Mouse (Mus musculus): ENCODE results near the gene Olfr1375.
"Not testable (repeated sequence)": the region's sequence is repeated elsewhere in the genome, so short reads cannot be mapped to it uniquely, and the experiment has no call there.

Olfr1375 gene

DNA sequence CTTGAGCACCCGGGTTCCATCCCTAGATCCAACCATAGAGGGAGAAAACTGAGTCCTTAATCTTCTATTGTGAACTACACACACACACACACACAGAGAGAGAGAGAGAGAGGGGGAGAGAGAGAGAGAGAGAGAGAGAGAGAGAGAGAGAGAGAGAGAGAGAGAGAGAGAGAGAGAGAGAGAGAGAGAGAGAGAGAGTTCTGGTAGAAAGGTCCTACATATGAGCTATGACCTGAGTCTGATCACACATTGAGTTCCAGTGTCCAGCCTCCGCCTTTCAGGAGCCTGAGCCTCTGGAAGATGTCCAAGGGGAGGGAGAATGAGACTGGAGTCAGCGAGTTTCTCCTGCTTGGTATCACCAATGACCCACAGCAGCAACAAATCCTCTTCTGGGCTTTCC is at the start of gene Olfr1375:
Gene Olfr1375, plus strand, starts transcription at position 301 of the 400 bp plus-strand sequence.
- DNase-seq = not testable (repeated sequence)

DNA sequence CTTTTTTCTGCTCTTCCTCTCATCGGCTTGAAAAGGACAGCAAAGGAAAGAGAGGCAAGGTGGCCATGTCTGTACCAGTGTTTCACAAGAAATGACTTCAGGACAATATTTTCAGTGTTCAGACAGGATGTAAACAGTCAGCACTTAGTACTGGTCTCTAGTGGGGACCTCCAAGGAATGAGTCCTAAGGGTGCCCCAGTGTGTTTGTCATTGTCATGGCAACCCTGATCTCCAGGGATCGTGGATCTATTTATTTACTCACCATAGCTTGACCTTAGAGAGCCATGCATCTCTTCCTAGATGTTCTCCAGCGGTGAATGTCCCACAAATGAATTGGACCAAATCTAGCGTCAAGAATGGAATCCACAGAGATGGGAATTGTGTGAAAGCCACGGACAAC is 44.6 kb upstream of the Olfr1375 start, which contains the start of gene Olfr51:
Gene Olfr51, plus strand, starts transcription at position 301 of the 400 bp plus-strand sequence.
- no peak for DNase-seq

DNA sequence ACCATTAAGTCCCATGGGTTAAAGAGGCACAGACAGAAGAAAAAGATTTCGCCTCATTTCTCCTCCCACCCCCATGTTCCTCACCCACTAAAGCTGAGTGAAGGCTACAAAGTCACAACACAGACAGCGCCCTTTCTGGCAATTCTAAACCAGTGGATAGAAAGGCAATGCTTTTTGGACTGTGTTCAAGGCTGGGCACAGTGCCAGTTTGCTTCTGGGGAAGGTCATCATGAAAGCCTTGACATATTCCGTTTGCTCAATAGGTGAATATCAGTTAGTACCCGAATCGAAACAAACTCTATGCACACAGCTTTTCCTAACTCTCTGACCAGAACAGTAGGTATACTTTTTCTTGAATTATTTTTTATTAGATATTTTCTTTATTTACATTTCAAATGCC is 36.1 kb upstream of the Olfr1375 start:
- DNase-seq = peak; percentile 34 to 41

DNA sequence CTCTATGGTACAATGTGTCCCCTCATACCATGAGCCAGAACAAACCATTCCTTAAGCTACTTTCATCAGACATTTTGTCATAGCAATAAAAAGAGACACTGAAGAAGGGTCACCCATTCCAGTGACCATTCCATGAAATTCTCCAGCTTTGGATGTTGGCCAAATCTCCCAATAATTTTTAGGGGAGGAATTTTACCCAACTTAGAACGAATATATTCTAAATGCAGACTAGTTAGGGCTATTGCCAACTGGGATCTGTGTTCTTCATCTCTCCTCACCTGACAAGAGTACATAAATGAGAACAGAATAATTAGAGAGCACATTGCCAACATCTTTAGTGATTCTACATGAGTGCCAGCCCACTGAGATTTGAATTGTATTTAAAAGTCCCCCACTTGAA is 34.0 kb upstream of the Olfr1375 start, which contains the start of gene Olfr54:
Gene Olfr54, plus strand, starts transcription at position 301 of the 400 bp plus-strand sequence.
- DNase-seq = no peak

DNA sequence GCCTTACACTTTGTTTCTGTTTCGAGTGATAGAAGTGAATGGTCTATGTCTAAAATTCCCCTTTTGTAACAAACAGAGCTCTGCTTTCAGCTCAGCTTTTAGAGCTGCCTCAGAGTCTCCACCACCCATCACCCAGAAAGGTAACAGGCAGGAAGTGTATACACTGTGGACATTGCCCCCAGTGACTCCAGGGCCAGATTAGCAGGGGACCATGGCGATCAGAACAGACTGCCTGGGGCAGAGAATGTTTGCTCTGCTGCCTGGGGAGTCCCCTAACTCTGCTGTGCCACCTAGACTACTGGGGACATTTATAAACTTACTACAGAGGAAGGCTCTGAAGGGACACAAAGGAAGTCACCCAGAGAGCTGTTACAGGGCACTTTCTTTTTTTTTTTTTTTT is 31.6 kb upstream of the Olfr1375 start:
- no peak for DNase-seq

DNA sequence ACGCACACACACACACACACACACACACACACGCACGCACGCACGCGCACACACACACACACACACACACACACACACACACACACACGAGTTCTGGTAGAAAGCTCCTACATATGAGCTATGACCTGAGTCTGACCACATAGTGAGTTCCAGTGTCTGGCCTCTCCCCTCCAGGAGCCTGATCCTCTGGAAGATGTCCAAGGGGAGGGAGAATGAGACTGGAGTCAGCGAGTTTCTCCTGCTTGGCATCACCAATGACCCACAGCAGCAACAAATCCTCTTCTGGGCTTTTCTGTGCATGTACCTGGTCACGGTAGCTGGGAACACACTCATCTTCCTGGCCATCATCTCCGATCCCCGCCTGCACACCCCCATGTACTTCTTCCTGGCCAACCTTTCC is 21.1 kb upstream of the Olfr1375 start:
- not testable (repeated sequence) for DNase-seq

DNA sequence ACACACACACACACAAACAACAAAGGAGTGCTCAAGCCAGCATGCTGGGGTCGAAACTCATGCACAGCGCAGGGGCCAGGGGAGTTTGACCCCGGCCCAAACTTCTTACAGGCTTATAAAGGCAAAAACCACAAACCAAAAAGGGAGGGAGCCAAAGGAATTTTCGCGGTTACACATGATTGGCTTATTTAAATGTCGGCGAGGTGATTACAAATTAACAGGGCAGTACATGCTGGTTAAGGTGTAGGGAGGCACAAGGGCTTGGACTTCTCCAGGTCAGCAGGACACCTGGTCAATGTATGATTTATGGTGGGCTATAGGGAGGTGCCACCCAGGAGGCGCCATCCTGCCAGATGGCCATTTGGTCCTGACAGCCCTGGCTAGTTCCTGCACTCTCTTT is 18.5 kb upstream of the Olfr1375 start:
- DNase-seq = not testable (repeated sequence)

DNA sequence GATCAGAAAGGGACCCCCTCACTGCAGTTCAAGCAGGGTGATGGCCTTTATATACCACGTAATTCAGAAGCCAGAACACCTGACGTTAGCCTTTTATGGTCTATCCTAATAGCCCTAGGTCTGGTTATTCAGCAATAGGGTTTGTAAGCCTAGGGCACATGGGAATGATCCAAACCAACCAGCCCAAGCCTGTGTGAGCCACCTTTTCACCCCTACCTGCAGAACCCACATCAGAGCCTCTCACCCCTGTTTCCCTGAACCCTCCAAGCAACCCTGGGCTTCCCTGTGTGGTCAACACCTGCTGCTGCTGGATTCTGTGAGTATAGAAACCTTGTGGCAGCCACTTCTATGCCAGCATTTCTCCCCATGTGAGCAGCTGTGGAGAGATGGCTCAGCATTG is 17.7 kb upstream of the Olfr1375 start:
- DNase-seq = no peak

DNA sequence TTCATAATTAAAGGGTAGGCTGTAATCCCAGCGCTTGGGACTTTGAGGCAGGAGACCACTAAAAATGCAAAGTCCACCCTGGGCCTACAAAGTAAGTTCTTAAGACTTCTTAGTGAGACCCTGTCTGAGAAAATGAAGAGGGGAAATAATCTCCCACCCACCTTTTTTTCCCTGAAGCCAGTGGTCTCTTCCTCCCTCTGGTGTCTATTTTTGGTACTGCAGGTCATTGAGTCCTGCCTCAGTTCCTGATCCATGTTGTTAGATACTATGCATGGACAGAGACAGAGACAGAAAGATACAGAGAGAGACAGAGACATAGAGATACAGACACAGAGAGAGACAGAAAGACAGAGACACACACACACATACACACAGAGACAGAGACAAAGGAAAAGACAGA is 15.1 kb upstream of the Olfr1375 start:
- peak in 1 of 2 experiments; percentile 20 for DNase-seq

DNA sequence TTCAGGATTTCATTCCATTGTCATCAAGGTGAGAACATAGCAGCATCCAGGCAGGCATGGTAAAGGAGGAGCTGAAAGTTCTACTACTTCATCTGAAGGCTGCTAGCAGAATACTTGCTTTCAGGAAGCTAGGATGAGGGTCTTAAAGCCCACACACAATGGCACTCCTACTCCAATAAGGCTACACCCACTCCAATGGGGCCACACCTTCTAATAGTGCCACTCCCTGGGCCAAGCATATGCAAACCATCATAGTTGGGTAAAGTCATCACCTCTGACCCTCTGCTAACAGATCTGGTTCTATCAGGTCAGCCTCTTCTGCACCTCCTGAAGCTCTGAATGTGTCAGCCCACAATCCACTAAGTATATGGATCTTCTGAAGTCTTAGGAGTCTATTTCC is 13.8 kb upstream of the Olfr1375 start:
- DNase-seq = not testable (repeated sequence)

DNA sequence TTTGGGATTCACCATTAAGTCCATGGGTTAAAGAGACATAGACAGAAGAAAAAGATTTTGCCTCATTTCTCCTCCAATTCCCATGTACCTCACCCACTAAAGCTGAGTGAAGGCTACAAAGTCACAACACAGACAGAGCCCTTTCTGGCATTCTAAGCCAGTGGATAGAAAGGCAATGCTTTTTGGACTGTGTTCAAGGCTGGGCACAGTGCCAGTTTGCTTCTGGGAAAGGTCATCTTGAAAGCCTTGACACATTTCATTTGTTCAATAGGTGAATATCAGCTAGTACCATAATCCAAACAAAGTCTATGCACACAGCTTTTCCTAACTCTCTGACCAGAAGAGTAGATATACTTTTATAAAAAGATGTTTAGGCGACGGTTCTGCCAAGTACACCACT is 12.0 kb upstream of the Olfr1375 start:
- DNase-seq = no peak

DNA sequence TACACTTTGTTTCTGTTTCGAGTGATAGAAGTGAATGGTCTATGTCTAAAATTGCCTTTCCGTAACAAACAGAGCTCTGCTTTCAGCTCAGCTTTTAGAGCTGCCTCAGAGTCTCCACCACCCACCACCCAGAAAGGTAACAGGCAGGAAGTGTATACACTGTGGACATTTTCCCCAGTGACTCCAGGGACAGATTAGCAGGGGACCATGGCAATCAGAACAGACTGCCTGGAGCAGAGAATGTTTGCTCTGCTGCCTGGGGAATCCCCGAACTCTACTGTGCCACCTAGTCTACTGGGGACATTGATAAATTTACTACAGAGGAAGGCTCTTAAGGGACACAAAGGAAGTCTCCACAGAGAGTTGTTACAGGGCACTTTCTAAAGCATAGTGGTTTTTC is 3.1 kb upstream of the Olfr1375 start:
- not testable (repeated sequence) for DNase-seq

DNA sequence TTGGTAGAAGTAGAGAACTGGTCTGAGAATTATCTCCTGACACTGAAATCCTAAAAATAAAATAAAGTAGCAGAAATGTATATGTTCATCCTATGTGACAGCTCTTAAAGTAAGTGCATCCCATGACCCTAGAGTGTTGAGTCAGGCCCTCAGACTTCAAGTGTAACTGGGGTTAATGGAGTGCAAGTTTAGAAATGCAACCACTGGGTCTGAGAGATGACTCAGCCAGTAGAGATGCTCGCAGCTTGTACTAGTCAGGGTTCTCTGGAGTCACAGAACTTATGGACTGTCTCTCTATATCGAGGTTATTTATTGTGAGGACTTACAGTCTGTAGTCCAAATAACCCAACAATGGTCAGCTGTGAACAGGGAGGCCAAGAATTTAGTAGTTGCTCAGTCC is 3.8 kb downstream of the Olfr1375 start:
- DNase-seq = no peak

DNA sequence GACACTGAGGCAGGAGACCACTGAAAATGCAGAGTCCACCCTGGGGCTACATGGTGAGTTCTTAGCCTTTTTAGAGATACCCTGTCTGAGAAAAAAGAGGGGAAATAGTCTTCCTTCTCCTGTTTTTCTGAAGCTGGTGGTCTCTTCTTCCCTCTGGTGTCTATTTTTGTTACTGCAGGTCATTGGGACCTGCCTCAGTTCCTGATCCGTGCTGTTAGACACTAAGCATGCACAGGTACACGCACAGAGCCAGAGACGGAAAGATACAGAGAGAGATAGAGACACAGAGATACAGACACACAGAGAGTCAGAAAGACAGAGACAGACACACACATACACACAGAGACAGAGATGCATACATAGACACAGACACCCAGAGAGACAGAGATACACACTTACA is 5.3 kb downstream of the Olfr1375 start:
- no peak for DNase-seq

DNA sequence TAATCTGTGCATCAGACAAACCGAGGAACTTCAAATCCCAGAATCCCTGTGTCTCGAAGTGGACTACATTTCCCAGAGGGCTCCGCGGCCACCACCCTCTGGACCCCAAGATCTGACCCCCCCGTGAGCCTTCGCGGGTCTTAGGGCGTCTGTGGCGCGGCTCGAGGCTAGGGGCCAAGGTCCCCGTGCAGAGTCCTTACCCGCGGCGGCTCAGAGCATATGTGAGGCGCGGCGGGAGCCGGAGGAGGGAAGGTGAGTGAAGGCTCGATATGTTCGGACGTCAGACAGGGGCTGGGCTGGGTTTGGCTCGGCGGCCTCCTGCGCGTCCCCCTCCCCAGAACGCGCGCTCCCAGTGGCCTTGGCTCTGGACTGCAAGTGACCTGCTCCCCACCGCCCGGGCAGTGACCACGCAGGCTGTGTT is 11.3 kb downstream of the Olfr1375 start, which contains the start of gene Zfp354a:
Gene Zfp354a, plus strand, starts transcription at position 107 of the 421 bp plus-strand sequence.
- DNase-seq = peak; percentile 74 to 79

DNA sequence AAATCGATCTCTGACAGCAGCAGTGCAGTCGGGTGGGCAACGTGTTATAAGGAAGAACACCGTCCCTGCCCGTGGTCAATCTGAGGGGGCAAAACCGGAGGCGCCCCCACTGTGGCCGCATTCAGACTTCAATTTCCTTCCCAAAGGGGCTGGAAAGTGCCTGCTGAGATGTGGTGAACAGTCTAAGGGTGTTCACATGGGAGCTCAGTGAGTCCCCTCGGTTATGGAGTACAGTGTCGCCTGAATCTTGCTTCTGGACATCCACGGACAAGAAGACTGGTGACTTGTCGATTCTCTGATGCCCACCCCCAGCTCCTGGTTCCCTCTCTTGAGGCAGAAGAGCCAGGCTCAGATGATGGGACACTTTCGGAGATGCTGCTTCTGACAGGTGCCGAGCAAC is 11.7 kb downstream of the Olfr1375 start:
- DNase-seq = no peak

DNA sequence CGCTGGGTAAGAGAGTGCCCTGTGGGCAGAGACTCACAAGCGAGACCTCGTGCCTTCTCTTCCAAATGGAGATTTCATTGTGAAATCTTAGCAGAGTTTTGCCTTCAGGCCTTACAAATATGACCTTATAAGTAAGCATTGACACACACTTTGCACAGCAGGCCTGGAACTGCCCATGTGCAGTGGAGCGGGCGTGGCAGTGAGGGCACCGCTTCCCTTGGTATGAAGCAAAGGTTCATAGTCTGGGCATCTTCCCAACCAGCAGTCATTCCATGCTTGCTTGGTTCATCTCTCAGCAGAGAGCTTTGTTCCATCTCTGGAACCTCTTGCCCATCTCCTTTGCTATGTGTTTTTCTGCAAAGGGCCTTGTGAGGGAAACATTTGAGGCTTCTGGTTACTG is 13.1 kb downstream of the Olfr1375 start:
- no peak for DNase-seq

DNA sequence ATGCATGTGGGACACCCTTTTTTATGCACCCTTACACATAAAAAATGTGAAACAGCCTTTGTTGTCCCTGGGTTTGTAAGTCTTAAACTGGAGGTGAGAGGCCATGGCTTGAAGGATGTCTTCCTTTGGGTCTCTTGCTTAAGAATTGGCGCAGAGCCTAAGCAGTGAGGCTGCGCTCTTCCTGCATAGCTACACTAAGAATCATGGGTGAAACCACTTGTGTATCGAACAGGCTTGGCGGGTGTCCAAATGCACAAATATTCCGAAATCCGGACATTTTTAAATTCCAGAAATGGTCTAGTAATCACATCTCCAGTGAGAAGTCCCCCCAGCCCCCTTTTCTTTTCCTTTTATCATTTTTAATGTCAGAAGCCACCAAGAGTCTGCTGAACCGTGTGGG is 15.4 kb downstream of the Olfr1375 start:
- DNase-seq = no peak

DNA sequence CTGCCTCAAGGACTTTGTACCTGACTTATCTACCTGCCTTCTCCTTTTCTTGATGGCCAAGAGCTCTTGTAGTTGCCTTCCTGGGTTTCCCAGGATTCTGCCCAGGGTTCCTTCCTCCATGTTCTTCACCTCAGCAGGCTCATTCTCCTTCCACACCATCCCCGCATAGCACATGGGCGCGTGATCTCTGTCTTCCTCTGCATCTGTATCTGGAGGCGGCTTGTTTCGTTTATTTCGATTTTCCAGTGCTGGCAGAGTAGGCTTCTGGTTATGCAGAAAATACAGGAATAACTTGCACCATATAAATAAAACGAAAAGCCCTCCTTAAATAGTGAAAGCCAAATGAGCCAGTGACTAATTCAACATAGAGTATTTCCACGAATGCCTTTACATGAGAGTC is 15.9 kb downstream of the Olfr1375 start:
- DNase-seq = no peak

DNA sequence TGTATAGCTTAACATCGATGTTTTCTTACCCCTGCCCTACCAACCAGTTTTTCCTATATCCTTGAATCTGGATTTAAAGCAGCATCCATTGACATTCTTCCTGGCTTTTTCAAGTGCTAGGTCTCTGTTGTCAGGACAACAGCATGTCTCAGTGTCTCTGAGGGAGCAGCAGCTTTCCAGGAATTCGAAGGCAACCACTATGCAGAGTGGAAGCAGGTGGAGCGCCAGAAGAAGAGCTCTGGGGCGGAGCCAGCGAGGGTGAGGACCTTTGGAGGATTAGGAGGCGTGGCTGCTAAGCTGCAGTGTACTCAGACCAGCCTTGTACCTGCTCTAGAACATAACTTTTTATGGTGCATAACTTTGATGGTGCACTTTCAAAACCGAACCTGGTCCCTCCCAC is 36.6 kb downstream of the Olfr1375 start:
- DNase-seq = no peak

DNA sequence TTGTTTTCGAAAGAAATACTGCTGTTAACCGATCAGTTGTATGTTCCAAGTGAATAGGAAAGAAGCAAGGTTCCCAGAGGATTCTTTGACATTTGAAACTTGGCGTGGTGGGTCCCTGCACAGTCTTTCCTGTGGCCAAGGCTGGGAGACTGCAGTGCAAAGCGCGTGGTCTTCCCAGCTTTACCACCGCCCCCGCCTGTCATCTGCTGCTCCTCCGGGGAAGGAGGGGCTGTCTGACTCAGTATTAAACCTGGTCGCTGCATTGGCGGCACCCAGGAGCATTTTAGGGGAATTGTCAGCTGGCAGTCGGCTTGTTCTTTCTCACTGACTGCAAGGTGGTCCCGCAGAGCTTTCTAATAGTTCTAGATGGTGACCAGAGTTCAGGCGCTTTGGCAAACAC is 37.4 kb downstream of the Olfr1375 start:
- DNase-seq = no peak

Measured in lung, postnatal 4 days (tissue).